In the genomic region with DNA sequence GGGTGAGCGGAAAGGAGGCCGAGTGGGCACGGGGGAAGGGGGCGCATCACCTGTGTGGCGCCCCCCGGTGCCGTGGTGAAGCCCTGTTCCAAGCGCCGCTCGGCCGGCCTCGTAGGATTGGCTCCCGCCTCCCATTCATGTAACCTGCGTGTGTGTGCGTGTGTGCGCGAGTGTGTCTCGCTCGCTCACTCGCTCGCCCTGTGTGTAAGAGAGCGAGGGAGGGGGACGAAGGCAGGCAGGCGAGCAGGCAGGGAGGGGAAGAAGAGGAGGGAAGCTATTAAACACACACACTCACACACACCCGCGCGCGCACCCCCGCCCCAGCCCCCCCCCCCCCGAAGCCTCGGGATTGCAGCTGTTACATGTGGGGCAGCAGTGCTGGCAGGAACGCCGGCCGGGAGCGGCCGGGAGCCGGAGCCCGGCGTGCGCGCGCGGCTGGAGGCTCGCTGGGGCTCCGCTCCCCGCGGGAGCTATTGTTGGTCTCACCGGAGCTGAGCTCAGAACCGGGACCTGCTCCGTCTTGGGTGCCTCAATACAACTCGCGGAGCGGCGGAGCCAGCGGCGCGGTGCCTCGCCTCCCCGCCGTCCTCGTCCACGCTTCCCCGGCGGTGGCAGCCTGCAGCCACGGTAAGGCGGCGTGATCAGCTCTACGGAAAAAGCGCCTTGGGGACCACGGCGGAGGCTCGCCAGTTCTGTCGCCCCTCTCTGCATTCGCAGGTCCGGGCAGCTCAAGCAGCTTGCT, we compare ENCODE assay signal across 8 mouse cellular contexts. TPM values are rescaled to one million over a fixed set of nuclear protein-coding genes. Genes with fewer than 3 reads are reported as not detected.
A peak's percentile ranks its signal among the peaks of the same experiment; 100 is the strongest.
DNase-seq lines count a peak whose midpoint lies in the region; ATAC-seq and TF ChIP-seq lines count a peak whose summit lies in the region.

No protein-coding gene starts in this region.

- no peak for DNase-seq in spleen, adult 2 months (ENCODE audit: low read depth in 1 of 2, low spot score in 2 of 2)
- DNase-seq in spleen, postnatal 14 days (ENCODE audit: low spot score in 2 of 2) = no peak
- DNase-seq in embryo, embryonic 11 days = peak; percentile 85
- DNase-seq in kidney, postnatal 25 days = peak; percentile 20 to 47
- peak; percentile 75 for DNase-seq in right cerebral cortex, adult 18-20 months

- no peak for TF ChIP-seq POLR2A in spleen, adult 2 months (IDR thresholded peaks at IDR 0.05; ENCODE audit: low read depth, low read length)

- WGBS in spleen, adult 2 months = 3% methylated on average over 70 of the region's 75 CpGs
- WGBS in heart, embryonic 16.5 days = under 1% methylated on average over 71 of the region's 75 CpGs
- under 1% methylated on average over 56 of the region's 75 CpGs for WGBS in liver, embryonic 16.5 days (ENCODE audit: insufficient replicate concordance)

- no peaks in the 10 kb centered on the region for H3K9me3 ChIP-seq in heart, embryonic 16.5 days (replicated peaks; ENCODE audit: control insufficient read depth, low read length)
- H3K9me3 ChIP-seq in liver, embryonic 16.5 days (replicated peaks; ENCODE audit: control insufficient read depth, low read length) = no peaks in the 10 kb centered on the region

- no peaks in the 10 kb centered on the region for H3K36me3 ChIP-seq in spleen, adult 2 months (ENCODE audit: control insufficient read depth, insufficient read depth, low read length)
- no peaks in the 10 kb centered on the region for H3K36me3 ChIP-seq in heart, embryonic 16.5 days (ENCODE audit: control insufficient read depth, insufficient read depth)
- H3K36me3 ChIP-seq in liver, embryonic 16.5 days (ENCODE audit: control insufficient read depth, insufficient read depth) = no peaks in the 10 kb centered on the region

- H3K4me2 ChIP-seq in heart, embryonic 16.5 days (ENCODE audit: low read depth, low read length) = peak overlapping the region; percentile 80
- peak overlapping the region; percentile 45 for H3K4me2 ChIP-seq in liver, embryonic 16.5 days (ENCODE audit: low read depth, low read length)

- no peak overlapping the region for H3K27ac ChIP-seq in spleen, adult 2 months (ENCODE audit: insufficient read depth, low read length)
- H3K27ac ChIP-seq in heart, embryonic 16.5 days (ENCODE audit: low read length) = 0 out of 2 replicates have a peak overlapping the region, but pooled peaks have one; percentile 16
- H3K27ac ChIP-seq in liver, embryonic 16.5 days (ENCODE audit: low read length) = no peak overlapping the region

- ATAC-seq in heart, embryonic 16.5 days (replicated peaks; ENCODE audit: extremely low read depth, insufficient read depth, low FRiP score) = peak; percentile 25
- ATAC-seq in liver, embryonic 16.5 days (ENCODE audit: low read depth) = no peak
- ATAC-seq in monocyte, adult 5-6 weeks (replicated peaks; ENCODE audit: insufficient number of reproducible peaks, low FRiP score, low TSS enrichment, poor library complexity, severe bottlenecking) = no peak

- H3K9ac ChIP-seq in heart, embryonic 16.5 days (ENCODE audit: low read length) = peak overlapping the region; percentile 82
- H3K9ac ChIP-seq in liver, embryonic 16.5 days (ENCODE audit: low read depth, low read length) = no peak overlapping the region

- H3K4me3 ChIP-seq in spleen, adult 2 months (ENCODE audit: extremely low read depth, insufficient read depth, insufficient read length) = peak overlapping the region; percentile 17; the same call in 1 of the 2 replicates
- H3K4me3 ChIP-seq in heart, embryonic 16.5 days (ENCODE audit: low read length) = peak overlapping the region; percentile 75
- peak overlapping the region; percentile 30 for H3K4me3 ChIP-seq in liver, embryonic 16.5 days (ENCODE audit: low read depth, low read length)

- peaks cover 27% of the 10 kb centered on the region for H3K27me3 ChIP-seq in spleen, adult 2 months (ENCODE audit: control insufficient read depth, insufficient read depth, low read length)
- H3K27me3 ChIP-seq in heart, embryonic 16.5 days (ENCODE audit: control insufficient read depth, insufficient read depth, low read length) = peaks cover 35% of the 10 kb centered on the region
- peaks cover 61% of the 10 kb centered on the region for H3K27me3 ChIP-seq in liver, embryonic 16.5 days (ENCODE audit: control insufficient read depth, insufficient read depth, low read depth, low read length)

- peaks cover 2% of the 10 kb centered on the region; the same call in 1 of the 2 replicates for H3K4me1 ChIP-seq in spleen, adult 2 months (ENCODE audit: control insufficient read depth, insufficient read depth, insufficient read length)
- peaks cover 15% of the 10 kb centered on the region for H3K4me1 ChIP-seq in heart, embryonic 16.5 days (ENCODE audit: control insufficient read depth, insufficient read depth, low read length)
- peaks cover 3% of the 10 kb centered on the region for H3K4me1 ChIP-seq in liver, embryonic 16.5 days (ENCODE audit: control insufficient read depth, low read depth, low read length)

- no peak for TF ChIP-seq CTCF in spleen, adult 2 months (IDR thresholded peaks at IDR 0.05; ENCODE audit: extremely low read depth, insufficient read depth, insufficient read length, insufficient replicate concordance)

RNA-seq across cellular contexts. Expression of a gene that starts 38.9 kb away (rescaled TPM):
- polyA plus RNA-seq in spleen, adult 2 months (2012; rRNA removed) = 0.89 and 1.2 TPM in 2 replicates
- polyA plus RNA-seq in heart, embryonic 16.5 days (2015; fragmentation: Nextera tagmentation; extraction: Ambion mirVana) = 7.2 and 9.1 TPM in 2 replicates
- 1.8 and 2.4 TPM in 2 replicates for polyA plus RNA-seq in liver, embryonic 16.5 days (2015; fragmentation: Nextera tagmentation; extraction: Ambion mirVana)
- 0.38 TPM in 1 of 3 replicates, not detected in the others for total RNA-seq in monocyte, adult 5-6 weeks (2017)

Comparison
In these comparisons a context has a peak if more than half of its experiments do, and no peak if none do; other contexts are left out.
1. DNase-seq: peak in embryo, embryonic 11 days (single experiment), kidney, postnatal 25 days (2 of 2) and right cerebral cortex, adult 18-20 months (single experiment); none in spleen, adult 2 months (0 of 2) and spleen, postnatal 14 days (0 of 2).
2. H3K4me3 ChIP-seq: peak in every context shown above with its lines; median percentile 75 in heart, embryonic 16.5 days; 30 in liver, embryonic 16.5 days; 17 in spleen, adult 2 months.